Comparison of ENCODE assay signal across 10 mouse cellular contexts in the genomic region with DNA sequence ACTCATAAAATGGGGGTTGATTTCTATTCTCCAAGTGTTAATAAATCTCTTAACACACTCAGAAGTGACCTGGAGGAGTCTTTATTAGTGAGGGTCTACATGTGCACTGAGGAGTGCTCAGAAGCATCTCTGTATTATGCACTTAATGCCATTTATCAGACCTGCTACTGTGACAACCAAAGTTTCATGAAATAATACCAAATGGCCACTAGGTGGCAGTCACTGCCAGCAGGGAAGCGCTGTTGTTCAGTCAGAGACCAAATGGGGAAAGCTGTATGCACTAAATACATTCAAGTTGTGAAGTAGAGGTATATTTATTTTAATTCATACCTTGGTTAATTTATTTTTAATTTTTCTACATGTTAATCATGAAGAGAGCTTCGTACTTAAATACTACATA. TPM values are rescaled to one million over a fixed set of nuclear protein-coding genes. Genes with fewer than 3 reads are reported as not detected.
A peak's percentile ranks its signal among the peaks of the same experiment; 100 is the strongest.
DNase-seq lines count a peak whose midpoint lies in the region; ATAC-seq and TF ChIP-seq lines count a peak whose summit lies in the region.
"Had no signal": no experiment of that assay in that cellular context is flagged by ENCODE, and none has a peak within 500 bp of the region (broad histone marks: within the 10 kb centered on the region; RNA-seq: fewer than 3 reads in every experiment).

No protein-coding gene starts in this region.

- TF ChIP-seq EP300 in heart, postnatal 0 days (IDR thresholded peaks at IDR 0.05; ENCODE audit: low read depth) = no peak

- no peaks in the 10 kb centered on the region for H3K9me3 ChIP-seq in heart, postnatal 0 days (replicated peaks; ENCODE audit: control insufficient read depth, low read length)
- H3K9me3 ChIP-seq in heart, embryonic 10.5 days = no peaks in the 10 kb centered on the region
- H3K9me3 ChIP-seq in forebrain, embryonic 13.5 days (replicated peaks) = no peaks in the 10 kb centered on the region

- TF ChIP-seq CTCF in heart, postnatal 0 days (IDR thresholded peaks at IDR 0.05; ENCODE audit: low read depth) = peak; percentile 92

- H3K4me1 ChIP-seq in heart, postnatal 0 days (ENCODE audit: control insufficient read depth, insufficient read depth) = no peaks in the 10 kb centered on the region
- H3K4me1 ChIP-seq in heart, embryonic 10.5 days = no peaks in the 10 kb centered on the region
- no peaks in the 10 kb centered on the region for H3K4me1 ChIP-seq in forebrain, embryonic 13.5 days

- peak; percentile 63 for DNase-seq in heart, postnatal 0 days (ENCODE audit: low spot score)
- no peak for DNase-seq in heart, embryonic 10.5 days (ENCODE audit: low spot score)
- peak; percentile 63 for DNase-seq in ES-CJ7 (ENCODE audit: low read depth, low spot score)
- peak; percentile 45 for DNase-seq in c-Kit-positive CD71-positive TER-119-positive erythroid progenitor cells, embryonic 14.5 days (ENCODE audit: low spot score)
- DNase-seq in kidney, adult 9 months = peak; percentile 64
- peak; percentile 49 for DNase-seq in lung, postnatal 10 days
- peak; percentile 17 for DNase-seq in skeletal muscle tissue, adult 2 months (ENCODE audit: low read depth, low spot score)

- 1% methylated on average over 2 of the region's 2 CpGs for WGBS in heart, postnatal 0 days
- under 1% methylated on average over 2 of the region's 2 CpGs for WGBS in heart, embryonic 10.5 days
- 1% methylated on average over 2 of the region's 2 CpGs for WGBS in forebrain, embryonic 13.5 days

- no peak overlapping the region for H3K9ac ChIP-seq in heart, postnatal 0 days (replicated peaks; ENCODE audit: low read depth, low read length)
- H3K9ac ChIP-seq in forebrain, embryonic 13.5 days = no peak overlapping the region

- no peak overlapping the region for H3K27ac ChIP-seq in heart, postnatal 0 days (ENCODE audit: low read depth)
- no peak overlapping the region for H3K27ac ChIP-seq in heart, embryonic 10.5 days
- no peak overlapping the region for H3K27ac ChIP-seq in forebrain, embryonic 13.5 days

- no peak overlapping the region for H3K4me2 ChIP-seq in heart, postnatal 0 days (ENCODE audit: low read depth, low read length)
- no peak overlapping the region for H3K4me2 ChIP-seq in forebrain, embryonic 13.5 days

- no peaks in the 10 kb centered on the region for H3K27me3 ChIP-seq in heart, postnatal 0 days (ENCODE audit: control insufficient read depth, insufficient read depth, low read length)
- H3K27me3 ChIP-seq in heart, embryonic 10.5 days (ENCODE audit: insufficient read depth, poor library complexity, severe bottlenecking) = no peaks in the 10 kb centered on the region
- H3K27me3 ChIP-seq in forebrain, embryonic 13.5 days = no peaks in the 10 kb centered on the region

- no peak for ATAC-seq in heart, postnatal 0 days (ENCODE audit: insufficient read depth, low read depth)
- peak; percentile 83 for ATAC-seq in forebrain, embryonic 13.5 days

- H3K4me3 ChIP-seq in heart, postnatal 0 days (ENCODE audit: low read depth, low read length) = no peak overlapping the region
- no peak overlapping the region for H3K4me3 ChIP-seq in heart, embryonic 10.5 days
- no peak overlapping the region for H3K4me3 ChIP-seq in forebrain, embryonic 13.5 days

- no peaks in the 10 kb centered on the region for H3K36me3 ChIP-seq in heart, postnatal 0 days (replicated peaks; ENCODE audit: control insufficient read depth, insufficient read depth, low read length)
- no peaks in the 10 kb centered on the region for H3K36me3 ChIP-seq in heart, embryonic 10.5 days
- no peaks in the 10 kb centered on the region for H3K36me3 ChIP-seq in forebrain, embryonic 13.5 days (ENCODE audit: poor library complexity, severe bottlenecking)

RNA-seq across cellular contexts. Expression of a gene that starts 42.4 kb away (rescaled TPM):
- 5.0 and 10.0 TPM in 2 replicates for total RNA-seq in heart, postnatal 0 days (2014; rRNA removed; ENCODE audit: low replicate concordance)
- 3.1 and 3.6 TPM in 2 replicates for polyA plus RNA-seq in heart, postnatal 0 days (2015; fragmentation: Nextera tagmentation; extraction: Ambion mirVana)
- 22.0 and 23.0 TPM in 2 replicates for polyA plus RNA-seq in heart, embryonic 10.5 days (2016; fragmentation: Nextera tagmentation; extraction: Ambion mirVana)
- 9.7 and 10.6 TPM in 2 replicates for polyA plus RNA-seq in forebrain, embryonic 13.5 days (2015; fragmentation: Nextera tagmentation; extraction: Ambion mirVana)

RNA-seq across cellular contexts. Expression of a gene that starts 42.9 kb away (rescaled TPM):
- total RNA-seq in heart, postnatal 0 days (2014; rRNA removed; ENCODE audit: low replicate concordance) = not detected in 2 replicates
- not detected in 2 replicates for polyA plus RNA-seq in heart, postnatal 0 days (2015; fragmentation: Nextera tagmentation; extraction: Ambion mirVana)
- polyA plus RNA-seq in heart, embryonic 10.5 days (2016; fragmentation: Nextera tagmentation; extraction: Ambion mirVana) = not detected in 2 replicates
- polyA plus RNA-seq in forebrain, embryonic 13.5 days (2015; fragmentation: Nextera tagmentation; extraction: Ambion mirVana) = 0.06 TPM in 1 of 2 replicates, not detected in the other
- total RNA-seq: adrenal gland, adult 18-20 months had no signal
- polyA plus RNA-seq: lung, embryonic 16.5 days had no signal

RNA-seq across cellular contexts. Expression of a gene that starts 56.7 kb away (rescaled TPM):
- total RNA-seq in heart, postnatal 0 days (2014; rRNA removed; ENCODE audit: low replicate concordance) = not detected in 2 replicates
- polyA plus RNA-seq in heart, postnatal 0 days (2015; fragmentation: Nextera tagmentation; extraction: Ambion mirVana) = not detected in 2 replicates
- not detected in 2 replicates for polyA plus RNA-seq in heart, embryonic 10.5 days (2016; fragmentation: Nextera tagmentation; extraction: Ambion mirVana)
- polyA plus RNA-seq in forebrain, embryonic 13.5 days (2015; fragmentation: Nextera tagmentation; extraction: Ambion mirVana) = not detected in 2 replicates
- total RNA-seq: adrenal gland, adult 18-20 months had no signal
- polyA plus RNA-seq: lung, embryonic 16.5 days had no signal
